Mouse (Mus musculus) urinary bladder, postnatal 25 days (tissue): Measurements from ENCODE around the gene Tmem63a.
"Not testable (repeated sequence)": the region's sequence is repeated elsewhere in the genome, so short reads cannot be mapped to it uniquely, and the experiment has no call there.

Experiments used
- DNase-seq: peaks from one replicate; pipeline ENCODE4 v3.0.0; 2022; ENCODE audit warnings: low spot score

Gene Tmem63a

DNA sequence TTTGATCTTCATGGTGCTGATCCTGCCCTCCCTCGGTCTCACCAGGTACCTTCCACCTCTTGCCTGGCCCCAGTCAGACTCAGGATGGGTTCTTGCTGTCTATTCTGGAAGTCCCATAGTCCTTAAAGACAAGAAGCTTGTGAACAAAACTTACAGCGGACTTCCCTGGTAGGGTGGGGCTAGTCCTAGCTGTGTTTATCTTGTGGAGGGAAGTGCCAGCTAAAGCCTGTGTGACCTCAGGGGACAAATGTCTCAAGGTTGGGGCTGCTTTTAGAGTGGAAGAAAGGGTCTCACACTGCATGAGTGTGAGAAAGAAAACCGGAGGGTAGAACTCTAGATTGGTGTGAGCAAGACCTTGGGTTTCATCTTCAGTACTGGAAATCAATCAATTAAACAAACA is 23.6 kb downstream of the Tmem63a start:
- DNase-seq: no peak

- DNase-seq: no peak
Observed at GRCm38 (mm10) chr1:180966542-180966941, 24.4 kb downstream of the Tmem63a start.

- DNase-seq: no peak
Observed at GRCm38 (mm10) chr1:180967261-180967660, 25.1 kb downstream of the Tmem63a start.

GRCm38 (mm10) chr1:180972941-180973340 is 30.8 kb downstream of the Tmem63a start:
- no peak for DNase-seq

DNA sequence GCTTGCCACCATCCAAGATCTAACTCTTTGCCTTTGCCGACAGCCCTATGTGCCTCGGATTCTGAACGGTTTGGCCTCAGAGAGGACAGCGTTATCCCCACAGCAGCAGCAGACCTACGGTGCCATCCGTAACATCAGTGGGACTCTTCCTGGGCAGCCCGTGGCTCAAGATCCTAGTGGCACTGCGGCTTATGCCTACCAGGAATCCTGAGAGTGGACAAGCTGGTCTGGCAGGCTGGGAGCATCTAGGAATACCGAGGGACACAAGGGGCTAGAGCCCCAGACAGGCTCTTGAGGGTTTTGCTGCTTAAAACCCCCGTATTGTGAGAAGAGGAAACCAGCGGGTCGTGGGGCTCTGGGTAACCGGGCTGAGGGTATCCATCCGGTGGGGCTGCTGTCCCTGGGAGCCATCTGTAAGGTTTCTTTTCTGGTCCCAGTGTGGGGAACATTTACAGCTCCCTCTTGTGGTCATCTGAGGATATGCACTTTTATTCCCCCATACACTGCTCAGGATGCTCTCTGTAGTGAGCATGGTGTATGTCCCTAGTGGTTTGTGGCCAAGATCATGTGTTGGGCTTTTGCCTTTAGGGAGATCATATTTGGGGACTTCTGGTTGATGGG is 32.1 kb downstream of the Tmem63a start:
- DNase-seq: no peak

GRCm38 (mm10) chr1:180976110-180976679 is 34.1 kb downstream of the Tmem63a start:
- DNase-seq: peak; percentile 47

DNA sequence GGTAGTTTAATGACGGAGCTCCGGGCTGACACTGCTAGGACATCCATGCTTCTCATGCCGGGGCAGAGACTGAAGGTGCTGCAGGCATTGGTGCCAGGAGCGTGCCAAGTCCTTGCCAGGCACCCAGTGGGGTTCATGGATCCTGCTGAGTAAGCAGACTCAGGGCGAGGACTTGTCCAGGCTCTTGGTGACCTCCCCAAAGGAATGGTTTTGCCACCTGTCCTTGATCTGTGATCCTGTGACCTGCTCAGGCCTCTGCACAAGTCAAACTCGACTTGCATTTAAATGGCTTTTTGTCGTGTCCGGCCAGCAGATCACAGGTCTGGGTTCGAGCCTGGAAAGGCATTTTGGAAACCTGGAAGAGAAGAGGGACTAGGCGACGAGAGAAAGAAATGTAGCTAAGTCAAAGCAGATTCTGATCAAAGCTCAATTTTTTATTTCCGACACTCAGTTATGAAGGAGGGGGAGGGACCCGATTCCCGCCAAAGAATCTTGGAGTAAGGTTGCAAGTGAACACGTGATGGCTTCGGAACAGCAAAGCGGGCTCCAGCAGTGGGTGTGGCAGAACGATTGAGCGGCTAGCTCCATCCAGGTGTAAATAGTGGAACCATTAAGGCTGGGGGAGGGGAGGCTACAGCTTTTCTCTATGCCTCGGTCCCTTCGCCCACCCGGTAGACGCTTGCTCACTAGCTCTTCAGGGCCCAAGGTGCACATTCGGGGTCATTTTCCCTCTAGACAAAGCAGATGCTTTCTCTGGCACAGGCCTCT is 37.5 kb downstream of the Tmem63a start:
- no peak for DNase-seq

GRCm38 (mm10) chr1:180980464-180980863 is 38.3 kb downstream of the Tmem63a start:
- no peak for DNase-seq

DNA sequence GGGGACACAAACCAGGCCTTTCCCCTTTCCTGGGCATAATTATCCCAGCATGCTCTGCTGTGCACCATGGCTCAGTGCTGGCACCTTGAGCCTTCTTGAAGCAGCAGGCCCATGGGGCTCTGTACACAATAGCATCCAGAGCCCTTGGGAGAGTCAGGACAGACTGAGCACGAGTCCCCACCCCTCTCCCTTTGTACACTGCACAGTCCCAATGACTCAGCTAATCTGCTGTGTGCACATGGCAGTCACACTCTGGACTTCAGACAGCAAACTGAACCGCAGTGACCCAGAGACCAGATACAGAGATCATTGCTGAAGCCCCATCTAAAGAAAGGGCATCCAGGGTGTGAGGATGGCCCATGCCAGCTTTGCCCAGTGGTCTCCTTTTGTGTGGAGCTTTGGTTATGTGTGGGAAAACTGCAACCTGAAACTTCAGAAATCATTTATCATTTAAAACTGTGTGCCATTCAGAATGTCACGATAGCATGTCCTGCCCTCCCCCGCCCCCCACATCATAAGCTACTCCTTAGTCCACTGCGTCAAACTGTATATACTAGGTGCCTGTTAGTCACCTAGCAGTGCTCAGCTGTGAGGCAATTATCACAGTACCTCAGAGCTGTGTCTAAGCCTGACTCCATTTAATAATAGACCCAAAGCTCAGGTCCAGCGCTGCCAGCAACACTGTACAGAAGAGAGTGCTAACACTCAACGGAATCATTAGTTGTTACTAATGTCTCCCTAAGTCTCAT is 39.3 kb downstream of the Tmem63a start:
- DNase-seq: not testable (repeated sequence)

DNA sequence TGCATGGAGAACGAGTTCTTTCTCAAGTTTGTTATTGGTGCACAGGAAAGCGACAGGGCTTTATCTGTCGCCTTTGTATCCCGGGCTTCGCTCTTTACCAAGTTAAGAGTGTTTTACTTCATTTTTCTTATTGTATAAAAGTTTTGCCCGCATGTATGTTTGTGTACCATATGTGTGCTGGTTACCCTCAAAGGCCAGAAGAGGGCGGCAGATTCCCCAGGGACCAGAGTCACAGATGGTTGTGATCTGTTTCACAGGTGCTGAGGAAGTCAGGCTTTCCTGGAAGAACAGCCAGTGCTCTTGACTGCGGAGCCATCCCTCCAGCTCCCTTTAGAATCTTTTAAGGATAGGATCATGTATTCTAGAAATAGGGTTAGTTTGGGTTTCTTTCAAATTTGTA is 44.6 kb downstream of the Tmem63a start:
- DNase-seq: no peak

GRCm38 (mm10) chr1:180987759-180988158 is 45.6 kb downstream of the Tmem63a start:
- peak; percentile 75 for DNase-seq

DNA sequence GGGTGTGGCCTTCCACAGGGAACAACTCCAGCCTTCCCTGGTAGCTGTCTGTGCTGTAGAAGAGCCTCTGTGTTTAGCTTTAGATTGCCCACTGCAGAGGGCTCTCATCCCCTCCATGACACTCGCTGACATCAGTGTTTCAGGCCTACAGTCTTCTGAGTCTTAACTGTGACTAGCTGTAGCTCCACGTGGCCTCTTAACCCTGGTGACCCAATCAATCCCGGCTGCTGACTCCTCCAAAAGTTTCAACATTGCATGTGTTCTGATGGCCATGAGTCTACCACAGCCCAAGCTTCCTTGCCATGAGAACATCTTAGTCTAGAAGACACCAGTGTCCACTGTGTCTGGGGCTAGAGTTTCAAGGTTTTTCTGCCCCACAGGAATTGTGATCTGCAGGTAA is 48.5 kb downstream of the Tmem63a start:
- no peak for DNase-seq

DNA sequence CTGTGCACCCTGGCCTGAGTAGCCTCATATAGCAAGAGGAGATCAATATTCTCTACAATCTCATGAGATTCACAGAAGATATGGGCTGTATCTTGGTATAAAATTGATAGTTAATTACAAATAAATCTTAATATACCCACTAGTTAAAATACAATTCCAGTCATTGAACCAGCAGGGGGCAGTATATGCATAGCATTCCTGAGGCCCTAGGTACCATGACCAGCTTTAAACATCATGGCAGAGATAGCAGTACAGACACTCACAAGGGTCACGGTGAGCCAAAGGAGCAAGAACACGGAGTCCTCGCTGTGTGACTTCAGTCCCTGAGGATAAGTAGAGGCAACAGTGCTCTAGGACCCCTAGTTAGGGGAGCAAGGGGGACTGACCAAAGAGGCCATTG is 50.0 kb downstream of the Tmem63a start:
- DNase-seq: peak; percentile 44

- DNase-seq: no peak
Observed at GRCm38 (mm10) chr1:181000501-181001092, 58.5 kb downstream of the Tmem63a start.

DNA sequence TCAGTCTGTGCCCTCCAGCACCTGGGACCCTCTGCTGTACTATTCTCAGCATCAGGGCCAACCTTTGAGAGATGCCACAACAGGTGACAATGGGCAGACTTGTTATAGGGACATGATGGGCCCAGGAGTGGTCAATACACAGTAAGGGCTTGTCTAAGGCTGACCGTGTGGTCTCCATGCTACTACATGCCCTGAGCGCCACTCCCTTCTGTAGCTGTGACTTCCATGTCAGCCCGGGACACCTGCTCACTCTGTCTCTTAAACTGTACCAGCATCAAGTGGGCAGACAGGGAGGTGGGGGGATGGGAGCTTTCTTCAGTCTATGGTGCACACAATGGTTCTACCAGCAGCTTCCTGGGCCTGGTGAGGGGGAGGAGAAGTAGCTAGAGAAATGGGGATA is 59.1 kb downstream of the Tmem63a start:
- DNase-seq: no peak

GRCm38 (mm10) chr1:181001621-181002020 is 59.5 kb downstream of the Tmem63a start:
- no peak for DNase-seq

- no peak for DNase-seq
Observed at GRCm38 (mm10) chr1:181003790-181004189, 61.6 kb downstream of the Tmem63a start.

DNA sequence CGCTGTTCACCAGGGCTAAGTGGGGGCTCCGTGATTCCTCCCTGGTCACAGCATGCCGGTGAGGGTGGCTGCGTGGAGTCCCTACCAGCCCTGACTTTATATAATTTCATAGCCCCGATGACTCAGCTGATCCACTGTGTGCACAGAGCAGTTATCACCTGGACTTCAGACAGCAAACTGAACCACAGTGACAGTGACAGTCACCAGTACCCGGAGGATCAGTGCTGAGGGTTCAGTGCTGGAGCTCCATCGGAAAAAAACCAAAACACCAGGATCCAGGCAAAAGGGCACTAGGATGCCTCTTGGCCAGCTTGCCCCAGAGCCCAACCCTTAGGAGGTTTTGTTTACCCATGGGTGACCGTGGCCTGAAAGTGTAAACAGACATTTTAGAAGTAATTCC is 63.2 kb downstream of the Tmem63a start:
- DNase-seq: no peak

DNA sequence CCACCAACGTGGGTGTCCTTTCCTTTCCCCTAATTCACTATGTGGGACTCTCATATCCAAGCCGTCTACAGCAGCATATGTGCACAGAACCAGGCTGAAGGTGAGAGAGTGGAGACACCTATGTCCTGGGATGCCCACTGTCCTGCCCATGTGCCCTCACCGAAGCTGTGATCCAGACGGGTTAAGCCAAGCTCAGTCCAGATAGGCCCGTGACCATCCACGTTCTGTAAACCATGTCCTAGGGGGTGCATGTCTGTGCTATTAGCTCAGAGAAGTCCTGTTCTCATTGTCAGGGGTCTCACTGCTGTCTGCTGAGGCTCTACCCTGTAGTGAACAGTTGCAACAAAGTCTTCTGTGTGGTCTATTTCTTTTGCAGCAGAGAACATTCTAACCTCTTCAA is 65.7 kb downstream of the Tmem63a start:
- DNase-seq: no peak

- DNase-seq: peak; percentile 40
Observed at GRCm38 (mm10) chr1:181008266-181008665, 66.1 kb downstream of the Tmem63a start.

DNA sequence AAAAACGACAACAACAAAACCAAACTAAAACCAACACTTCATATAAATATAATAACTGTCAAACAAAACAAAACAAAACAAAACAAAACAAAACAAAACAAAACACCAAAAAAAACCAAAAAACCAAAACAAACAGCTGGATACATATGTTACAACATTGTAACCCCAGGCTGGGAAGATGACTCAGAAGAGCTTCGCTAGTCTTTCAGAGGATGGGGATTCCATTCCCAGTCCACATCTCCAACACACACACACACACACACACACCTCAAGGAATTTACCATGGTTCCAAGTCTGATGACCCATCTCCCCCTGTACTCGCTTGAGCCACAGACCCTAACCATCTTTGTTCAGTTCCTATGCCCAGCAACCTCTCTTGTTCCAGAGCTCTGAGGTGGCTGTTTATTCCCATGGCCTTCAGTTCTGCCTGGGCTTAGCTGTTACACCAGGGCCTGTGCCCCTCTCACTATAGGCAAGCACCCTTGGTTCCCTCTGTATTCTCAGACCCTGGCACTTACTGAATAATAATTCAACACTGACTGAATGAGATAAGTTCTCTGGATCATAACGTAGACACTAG is 67.0 kb downstream of the Tmem63a start:
- DNase-seq: no peak

DNA sequence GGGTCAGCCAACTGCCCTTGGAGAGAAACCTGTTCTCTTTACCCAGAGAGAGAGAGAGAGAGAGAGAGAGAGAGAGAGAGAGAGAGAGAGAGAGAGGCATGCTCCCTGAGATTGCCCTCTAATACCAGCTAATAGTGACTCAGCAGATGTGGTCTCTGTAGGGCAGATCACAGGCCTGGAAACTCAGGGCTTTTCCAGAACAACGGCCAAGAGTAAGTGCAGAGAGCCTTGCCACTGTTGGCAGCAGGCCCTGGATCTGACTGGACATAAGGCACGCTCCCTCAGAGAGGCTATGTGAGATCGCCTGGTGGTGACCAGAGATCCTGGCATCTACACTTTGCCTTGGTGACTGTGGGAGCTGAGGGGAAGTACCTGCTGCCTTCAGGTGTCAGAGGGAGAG is 67.6 kb downstream of the Tmem63a start:
- peak; percentile 51 for DNase-seq
